Mouse (Mus musculus): ENCODE data around the gene B3gnt3. TPM values are rescaled to one million over a fixed set of nuclear protein-coding genes. Genes with fewer than 3 reads are reported as not detected.

B3gnt3 gene
- polyA plus RNA-seq, 1 experiment from 2014 or later: 0.67 TPM

- H3K9ac ChIP-seq: no peak overlapping the region
- no peak overlapping the region for H3K4me3 ChIP-seq
- peaks cover 13% of the 10 kb centered on the region; the same call in 1 of the 2 replicates for H3K36me3 ChIP-seq
- no peaks in the 10 kb centered on the region for H3K9me3 ChIP-seq
- H3K4me1 ChIP-seq: peaks cover 4% of the 10 kb centered on the region
- 0 out of 2 replicates have a peak overlapping the region, but pooled peaks have one; percentile 15 for H3K4me2 ChIP-seq (replicated peaks)
- 6% methylated on average over 36 of the region's 36 CpGs for WGBS
- H3K27ac ChIP-seq: no peak overlapping the region
- ATAC-seq (ENCODE audit: low FRiP score, low read depth): peak; percentile 55
- H3K27me3 ChIP-seq (replicated peaks): peaks cover 69% of the 10 kb centered on the region
These were observed 41.1 kb downstream of the B3gnt3 start for GRCm38 (mm10) chr8:71660325-71661120.

DNA sequence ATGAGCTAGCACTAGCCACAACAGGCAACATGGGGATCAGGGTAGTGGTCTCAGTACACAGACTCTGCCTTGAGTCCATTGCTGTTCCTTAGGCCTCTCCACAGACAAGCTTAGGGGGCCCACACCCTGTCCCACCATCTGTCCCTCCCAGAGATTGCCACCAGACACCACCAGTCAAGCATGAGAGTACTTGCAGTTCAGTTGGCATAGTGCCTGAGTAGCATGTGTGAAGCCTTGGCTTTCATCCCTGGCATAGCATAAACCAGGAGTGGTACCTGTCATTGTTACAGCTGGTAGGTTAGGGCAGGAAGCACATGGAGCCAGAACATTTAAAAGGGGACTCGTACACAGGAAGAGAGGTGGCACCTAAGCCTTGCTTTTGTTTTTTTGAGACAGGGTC is 41.8 kb downstream of the B3gnt3 start:
- no peak overlapping the region for H3K9ac ChIP-seq
- 73% methylated on average over 1 of the region's 1 CpGs for WGBS
- H3K36me3 ChIP-seq: peaks cover 13% of the 10 kb centered on the region; the same call in 1 of the 2 replicates
- no peak overlapping the region for H3K4me3 ChIP-seq
- peaks cover 77% of the 10 kb centered on the region for H3K27me3 ChIP-seq (replicated peaks)
- H3K4me1 ChIP-seq: 0 out of 2 replicates have a peak, but pooled peaks cover 6% of the 10 kb centered on the region
- no peaks in the 10 kb centered on the region for H3K9me3 ChIP-seq
- H3K4me2 ChIP-seq (replicated peaks): no peak overlapping the region
- no peak for ATAC-seq (ENCODE audit: low FRiP score, low read depth)
- H3K27ac ChIP-seq: no peak overlapping the region

GRCm38 (mm10) chr8:71658515-71659049 is 43.0 kb downstream of the B3gnt3 start:
- Histone ChIP-seq H3K27me3 (replicated peaks) (peaks cover 86% of the 10 kb centered on the region), H3K9ac (no peak overlapping the region), H3K36me3 (peaks cover 16% of the 10 kb centered on the region; the same call in 1 of the 2 replicates), H3K9me3 (no peaks in the 10 kb centered on the region), H3K4me2 (replicated peaks) (no peak overlapping the region), H3K4me3 (no peak overlapping the region), H3K4me1 (0 out of 2 replicates have a peak, but pooled peaks cover 9% of the 10 kb centered on the region), H3K27ac (no peak overlapping the region)
- no peak for ATAC-seq (ENCODE audit: low FRiP score, low read depth)
- WGBS: 30% methylated on average over 17 of the region's 17 CpGs

- whole genome bisulfite sequencing: 25% methylated on average over 9 of the region's 9 CpGs
- H3K4me1 ChIP-seq: 0 out of 2 replicates have a peak, but pooled peaks cover 9% of the 10 kb centered on the region
- no peak overlapping the region for H3K27ac ChIP-seq
- H3K4me2 ChIP-seq (replicated peaks): no peak overlapping the region
- no peaks in the 10 kb centered on the region for H3K9me3 ChIP-seq
- peaks cover 84% of the 10 kb centered on the region for H3K27me3 ChIP-seq (replicated peaks)
- no peak overlapping the region for H3K9ac ChIP-seq
- H3K4me3 ChIP-seq: no peak overlapping the region
- no peak for ATAC-seq (ENCODE audit: low FRiP score, low read depth)
- H3K36me3 ChIP-seq: peaks cover 13% of the 10 kb centered on the region; the same call in 1 of the 2 replicates
These were observed 43.8 kb downstream of the B3gnt3 start for GRCm38 (mm10) chr8:71657816-71658215.

GRCm38 (mm10) chr8:71654600-71654999 is 47.0 kb downstream of the B3gnt3 start:
- no peaks in the 10 kb centered on the region for H3K9me3 ChIP-seq
- ATAC-seq (ENCODE audit: low FRiP score, low read depth): 0 out of 2 replicates have a peak, but pooled peaks have one; percentile 18
- H3K36me3 ChIP-seq: peaks cover 27% of the 10 kb centered on the region
- peaks cover 58% of the 10 kb centered on the region for H3K27me3 ChIP-seq (replicated peaks)
- H3K4me3 ChIP-seq: no peak overlapping the region
- 0 out of 2 replicates have a peak, but pooled peaks cover 9% of the 10 kb centered on the region for H3K4me1 ChIP-seq
- peak overlapping the region; percentile 36 for H3K4me2 ChIP-seq (replicated peaks)
- H3K9ac ChIP-seq: no peak overlapping the region
- WGBS: 2% methylated on average over 24 of the region's 24 CpGs
- no peak overlapping the region for H3K27ac ChIP-seq

DNA sequence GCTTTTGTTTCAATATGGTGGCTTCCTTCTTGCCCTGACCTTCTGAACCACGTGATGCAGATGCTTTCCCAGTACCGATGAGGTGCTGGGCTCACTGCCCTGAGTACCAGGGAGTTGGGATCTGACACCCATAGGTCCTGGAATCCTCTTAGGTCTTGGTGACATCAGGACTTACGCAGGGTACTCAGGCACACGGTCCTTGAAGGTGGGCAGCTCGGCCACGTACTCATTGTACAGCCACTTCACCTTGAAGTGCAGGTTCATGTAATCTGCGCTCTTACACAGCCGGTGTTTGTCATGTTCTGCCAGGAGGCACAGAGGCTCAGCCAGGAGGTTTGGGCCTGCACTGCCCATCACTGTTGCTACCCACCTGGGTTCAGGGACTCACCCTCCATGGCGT is 56.1 kb downstream of the B3gnt3 start:
- Histone ChIP-seq H3K27me3 (replicated peaks) (no peaks in the 10 kb centered on the region; the same call in none of the 2 replicates), H3K9ac (no peak overlapping the region), H3K4me2 (replicated peaks) (no peak overlapping the region), H3K36me3 (peaks cover 30% of the 10 kb centered on the region), H3K4me1 (no peaks in the 10 kb centered on the region), H3K4me3 (no peak overlapping the region), H3K9me3 (no peaks in the 10 kb centered on the region), H3K27ac (no peak overlapping the region)
- WGBS: 84% methylated on average over 9 of the region's 9 CpGs
- ATAC-seq (ENCODE audit: low FRiP score, low read depth): no peak

Other genes starting within 250 kb of the B3gnt3 start
- 121 and 128 TPM in 2 replicates for gene Abhd8, start 238.1 kb downstream of the B3gnt3 start, polyA plus RNA-seq (2016; fragmentation: Nextera tagmentation; extraction: Ambion mirVana)
- gene Mrpl34, start 236.8 kb downstream of the B3gnt3 start, polyA plus RNA-seq (2016; fragmentation: Nextera tagmentation; extraction: Ambion mirVana): 234 and 246 TPM in 2 replicates
- gene Dda1, start 232.6 kb downstream of the B3gnt3 start, polyA plus RNA-seq (2016; fragmentation: Nextera tagmentation; extraction: Ambion mirVana): 189 and 194 TPM in 2 replicates
- gene Ano8, start 215.8 kb downstream of the B3gnt3 start, polyA plus RNA-seq (2016; fragmentation: Nextera tagmentation; extraction: Ambion mirVana): 19.7 and 23.7 TPM in 2 replicates
- 13.6 and 16.3 TPM in 2 replicates for gene Gtpbp3, start 213.7 kb downstream of the B3gnt3 start, polyA plus RNA-seq (2016; fragmentation: Nextera tagmentation; extraction: Ambion mirVana)
- 41.7 and 48.7 TPM in 2 replicates for gene Plvap, start 190.0 kb downstream of the B3gnt3 start, polyA plus RNA-seq (2016; fragmentation: Nextera tagmentation; extraction: Ambion mirVana)
- 0.10 and 0.24 TPM in 2 replicates for gene Ccdc194, start 176.1 kb downstream of the B3gnt3 start, polyA plus RNA-seq (2016; fragmentation: Nextera tagmentation; extraction: Ambion mirVana)
- 13.8 and 16.4 TPM in 2 replicates for gene Bst2, start 164.3 kb downstream of the B3gnt3 start, polyA plus RNA-seq (2016; fragmentation: Nextera tagmentation; extraction: Ambion mirVana)
- 62.6 and 65.8 TPM in 2 replicates for gene Mvb12a, start 158.9 kb downstream of the B3gnt3 start, polyA plus RNA-seq (2016; fragmentation: Nextera tagmentation; extraction: Ambion mirVana)
- gene Tmem221, start 142.9 kb downstream of the B3gnt3 start, polyA plus RNA-seq (2016; fragmentation: Nextera tagmentation; extraction: Ambion mirVana): 0.11 and 0.13 TPM in 2 replicates
- not detected in 2 replicates for gene Nxnl1, start 135.2 kb downstream of the B3gnt3 start, polyA plus RNA-seq (2016; fragmentation: Nextera tagmentation; extraction: Ambion mirVana)
- gene Slc27a1, start 132.9 kb downstream of the B3gnt3 start, polyA plus RNA-seq (2016; fragmentation: Nextera tagmentation; extraction: Ambion mirVana): 46.1 and 46.5 TPM in 2 replicates
- 198 and 217 TPM in 2 replicates for gene Pgls, start 109.6 kb downstream of the B3gnt3 start, polyA plus RNA-seq (2016; fragmentation: Nextera tagmentation; extraction: Ambion mirVana)
- gene Fam129c, start 104.1 kb downstream of the B3gnt3 start, polyA plus RNA-seq (2016; fragmentation: Nextera tagmentation; extraction: Ambion mirVana): 4.9 and 6.1 TPM in 2 replicates
- 60.9 and 67.2 TPM in 2 replicates for gene Colgalt1, start 90.8 kb downstream of the B3gnt3 start, polyA plus RNA-seq (2016; fragmentation: Nextera tagmentation; extraction: Ambion mirVana)
- 16.3 and 16.7 TPM in 2 replicates for gene Unc13a, start 30.0 kb downstream of the B3gnt3 start, polyA plus RNA-seq (2016; fragmentation: Nextera tagmentation; extraction: Ambion mirVana)
- gene Jak3, start 25.5 kb downstream of the B3gnt3 start, polyA plus RNA-seq (2016; fragmentation: Nextera tagmentation; extraction: Ambion mirVana): 3.8 and 4.2 TPM in 2 replicates
- gene Insl3, start 12.6 kb downstream of the B3gnt3 start, polyA plus RNA-seq (2016; fragmentation: Nextera tagmentation; extraction: Ambion mirVana): 1.2 TPM in 1 of 2 replicates, not detected in the other
- 34.4 and 38.4 TPM in 2 replicates for gene Fcho1, start 23.9 kb upstream of the B3gnt3 start, polyA plus RNA-seq (2016; fragmentation: Nextera tagmentation; extraction: Ambion mirVana)
- 6.0 TPM in 2 replicates for gene Zfp709, start 180.2 kb upstream of the B3gnt3 start, polyA plus RNA-seq (2016; fragmentation: Nextera tagmentation; extraction: Ambion mirVana)
- 11.3 and 12.4 TPM in 2 replicates for gene Zfp882, start 206.8 kb upstream of the B3gnt3 start, polyA plus RNA-seq (2016; fragmentation: Nextera tagmentation; extraction: Ambion mirVana)
- 30.6 and 33.8 TPM in 2 replicates for gene Zfp617, start 206.8 kb upstream of the B3gnt3 start, polyA plus RNA-seq (2016; fragmentation: Nextera tagmentation; extraction: Ambion mirVana)
- gene Zfp961, start 249.2 kb upstream of the B3gnt3 start, polyA plus RNA-seq (2016; fragmentation: Nextera tagmentation; extraction: Ambion mirVana): 15.1 and 16.0 TPM in 2 replicates

Data from neural tube, embryonic 12.5 days (tissue).